Mouse (Mus musculus) kidney, adult 2 months (tissue): ENCODE results near the gene Tsc1.

Experiments
- CTCF ChIP-seq: fragments of 200-500 bp; conservative IDR thresholded peaks from 2 replicates; pipeline ENCODE4 v1.5.1; 2011; ENCODE audit warnings: low read depth, mild to moderate bottlenecking, control low read depth, low read length, moderate library complexity, mixed read lengths; ENCODE audit not compliant: insufficient read depth, insufficient read length
- POLR2A ChIP-seq: fragments of 200-500 bp; IDR thresholded peaks from one replicate; pipeline ENCODE4 v1.6.1; 2011; ENCODE audit warnings: low read depth, low read length, control low read depth

DNA sequence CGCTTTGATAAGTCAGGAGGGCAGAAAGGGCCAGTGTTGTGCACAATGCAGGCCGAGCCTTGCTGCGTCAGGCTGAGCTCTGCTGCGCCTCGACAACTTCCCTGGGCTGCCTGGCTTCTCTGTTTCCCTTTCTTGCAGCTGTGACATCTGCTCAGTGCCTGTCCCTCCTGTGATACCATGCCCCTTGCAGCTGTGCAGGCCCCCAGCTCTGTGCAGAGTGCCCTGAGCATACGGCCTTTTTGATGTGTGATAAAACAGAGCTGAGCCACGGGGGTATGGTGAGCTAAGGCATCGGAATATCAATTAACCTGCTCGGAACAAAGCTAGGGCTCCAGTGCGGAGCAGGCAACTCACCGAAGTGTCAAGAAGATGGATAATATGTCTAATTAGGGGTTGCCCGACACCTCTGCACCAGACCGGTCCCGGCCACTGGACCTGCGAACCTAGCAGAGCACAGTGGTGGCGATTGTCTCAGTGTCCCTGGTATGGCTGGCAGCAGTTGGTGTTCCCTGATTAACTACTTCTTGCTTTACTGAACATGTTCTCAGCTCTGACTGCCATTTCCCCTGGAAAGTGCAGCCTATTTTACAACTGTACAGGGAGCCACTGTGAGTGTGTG lies 86.9 kb downstream of the Tsc1 start:
- no peak for TF ChIP-seq CTCF
- TF ChIP-seq POLR2A, result no peak
